Mouse (Mus musculus) myocyte (in vitro differentiated cells): Measurements from ENCODE around the gene Hnrnpdl. TPM values are rescaled to one million over a fixed set of nuclear protein-coding genes. Genes with fewer than 3 reads are reported as not detected.

Experiments
- H3K27me3 ChIP-seq: one replicate; pipeline ENCODE4 v1.6.1; 2011; ENCODE audit not compliant: control insufficient read depth, insufficient read depth, insufficient read length
- H3K36me3 ChIP-seq: one replicate; pipeline ENCODE4 v1.6.1; 2011; ENCODE audit not compliant: control insufficient read depth, insufficient read depth
- H3K4me2 ChIP-seq: one replicate; pipeline ENCODE4 v1.6.1; 2011; ENCODE audit warnings: low read depth, control low read depth
- H3K4me3 ChIP-seq: one replicate; pipeline ENCODE4 v1.5.1; 2011; ENCODE audit warnings: mild to moderate bottlenecking, control low read depth, moderate library complexity
- H3K79me2 ChIP-seq: one replicate; pipeline ENCODE4 v1.6.1; 2011; ENCODE audit not compliant: control insufficient read depth, insufficient read depth
- H3ac ChIP-seq: one replicate; pipeline ENCODE4 v1.6.1; 2011; ENCODE audit not compliant: control insufficient read depth, insufficient read length
- CEBPB ChIP-seq: IDR thresholded peaks from 2 replicates; pipeline ENCODE4 v1.6.1; 2011; ENCODE audit warnings: mild to moderate bottlenecking, moderate library complexity; ENCODE audit not compliant: poor library complexity, insufficient read depth, severe bottlenecking
- E2F4 ChIP-seq: IDR thresholded peaks from one replicate; pipeline ENCODE4 v1.6.1; 2011; ENCODE audit warnings: mild to moderate bottlenecking, control low read depth, moderate library complexity; ENCODE audit not compliant: insufficient read depth
- MAX ChIP-seq: IDR thresholded peaks from one replicate; pipeline ENCODE4 v1.6.1; 2011; ENCODE audit warnings: low read depth, mild to moderate bottlenecking, control low read depth
- MYOD1 ChIP-seq, 3 experiments: IDR thresholded peaks; one replicate each; pipeline ENCODE4 v1.6.1; 2011; ENCODE audit warnings: control low read depth in 2 of 3, low read depth in 2 of 3, mild to moderate bottlenecking in 2 of 3, moderate library complexity in 1 of 3; ENCODE audit not compliant: insufficient read length in 2 of 3, control insufficient read depth in 1 of 3
- MYOG ChIP-seq, 3 experiments: IDR thresholded peaks; one replicate each; pipeline ENCODE4 v1.6.1; 2011; ENCODE audit warnings: control low read depth in 2 of 3, low read depth in 2 of 3, mild to moderate bottlenecking in 2 of 3; ENCODE audit not compliant: insufficient read length in 2 of 3, control insufficient read depth in 1 of 3, insufficient read depth in 1 of 3
- POLR2A ChIP-seq: IDR thresholded peaks from one replicate; pipeline ENCODE4 v1.6.1; 2011; ENCODE audit warnings: low read depth, mild to moderate bottlenecking, control low read depth, moderate library complexity; ENCODE audit not compliant: insufficient read length
- POLR2AphosphoS2 ChIP-seq: IDR thresholded peaks from one replicate; pipeline ENCODE4 v1.6.1; 2011; ENCODE audit warnings: low read depth, control low read depth; ENCODE audit not compliant: insufficient read length
- REST ChIP-seq: IDR thresholded peaks from one replicate; pipeline ENCODE4 v1.6.1; 2011; ENCODE audit warnings: mild to moderate bottlenecking, control low read depth, moderate library complexity; ENCODE audit not compliant: insufficient read depth, insufficient read length
- SRF ChIP-seq: IDR thresholded peaks from one replicate; pipeline ENCODE4 v1.6.1; 2011; ENCODE audit warnings: low read depth; ENCODE audit not compliant: control insufficient read depth, insufficient read length
- TCF12 ChIP-seq: IDR thresholded peaks from one replicate; pipeline ENCODE4 v1.6.1; 2011; ENCODE audit warnings: mild to moderate bottlenecking, control low read depth; ENCODE audit not compliant: poor library complexity, insufficient read depth, severe bottlenecking
- TCF3 ChIP-seq: IDR thresholded peaks from one replicate; pipeline ENCODE4 v1.6.1; 2011; ENCODE audit warnings: low read depth, control low read depth; ENCODE audit not compliant: insufficient read length
- USF1 ChIP-seq: IDR thresholded peaks from one replicate; pipeline ENCODE4 v1.6.1; 2011; ENCODE audit warnings: low read depth, mild to moderate bottlenecking, control low read depth, moderate library complexity
- polyA plus RNA-seq: library from polyadenylated mRNA; unstranded; fragments of >200 nt; fragmentation: generic; extraction: Trizol; gene quantifications from one replicate; pipeline ENCODE4 v1.2.1, GENCODE M21; 2012; ENCODE audit warnings: missing spikeins

Hnrnpdl gene
- polyA plus RNA-seq, 1 experiment: 45.4 TPM

DNA sequence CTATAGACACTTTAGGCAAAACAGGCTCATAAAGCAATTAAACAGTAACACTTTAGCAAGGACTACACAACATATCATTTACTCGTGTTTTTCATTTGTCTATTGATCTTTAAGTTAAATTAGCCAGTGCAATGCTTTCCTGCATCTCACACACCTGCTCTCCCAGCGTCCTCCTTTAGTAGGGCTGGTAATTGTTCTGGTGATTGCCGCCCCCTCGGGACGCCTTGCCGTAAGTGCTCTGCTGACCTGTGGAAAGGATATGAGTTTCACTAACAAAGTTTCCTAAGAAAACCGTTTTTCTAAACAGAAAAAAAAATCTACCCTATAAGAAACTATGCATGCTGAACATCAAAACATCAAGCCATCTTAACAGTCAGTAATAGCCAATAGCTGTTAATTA is 3.5 kb downstream of the Hnrnpdl start:
- Histone ChIP-seq H3ac (no peak overlapping the region), H3K27me3 (no peaks in the 10 kb centered on the region), H3K4me3 (peak overlapping the region; percentile 95), H3K36me3 (peaks cover 54% of the 10 kb centered on the region), H3K79me2 (peaks cover 82% of the 10 kb centered on the region), H3K4me2 (peak overlapping the region; percentile 89)
- no peak for TF ChIP-seq USF1
- no peak for TF ChIP-seq MYOG (IDR thresholded peaks at IDR 0.05; ENCODE audit: control insufficient read depth in 1 of 3, insufficient read depth in 1 of 3, insufficient read length in 2 of 3, low read depth in 2 of 3)
- TF ChIP-seq CEBPB: no peak
- no peak for TF ChIP-seq REST
- TF ChIP-seq SRF: no peak
- TF ChIP-seq E2F4: no peak
- no peak for TF ChIP-seq POLR2A

DNA sequence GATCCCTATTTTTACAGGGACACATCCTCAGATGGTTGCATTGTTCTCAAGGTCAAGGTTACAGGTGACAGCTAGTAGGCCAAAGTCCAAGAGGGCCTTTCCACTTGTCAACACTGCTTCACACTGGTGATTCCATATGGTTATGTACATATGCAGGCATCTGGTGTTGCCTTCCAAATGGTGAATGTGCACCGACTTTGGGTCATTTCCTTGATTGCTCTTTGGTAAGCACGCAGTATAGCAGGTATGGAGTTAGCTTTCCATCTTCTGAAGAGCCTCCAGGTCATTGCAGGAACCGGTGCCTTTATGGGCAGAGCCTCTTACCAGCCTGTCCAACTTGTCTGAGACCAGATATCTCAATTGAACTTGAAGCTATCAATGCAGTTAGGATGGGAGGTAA is 6.8 kb downstream of the Hnrnpdl start:
- no peak overlapping the region for H3K4me2 ChIP-seq
- no peaks in the 10 kb centered on the region for H3K27me3 ChIP-seq
- H3K4me3 ChIP-seq: no peak overlapping the region
- H3ac ChIP-seq: no peak overlapping the region
- TF ChIP-seq POLR2AphosphoS2 (peak; percentile 58), E2F4 (no peak)
- H3K79me2 ChIP-seq: peaks cover 63% of the 10 kb centered on the region
- H3K36me3 ChIP-seq: peaks cover 51% of the 10 kb centered on the region

DNA sequence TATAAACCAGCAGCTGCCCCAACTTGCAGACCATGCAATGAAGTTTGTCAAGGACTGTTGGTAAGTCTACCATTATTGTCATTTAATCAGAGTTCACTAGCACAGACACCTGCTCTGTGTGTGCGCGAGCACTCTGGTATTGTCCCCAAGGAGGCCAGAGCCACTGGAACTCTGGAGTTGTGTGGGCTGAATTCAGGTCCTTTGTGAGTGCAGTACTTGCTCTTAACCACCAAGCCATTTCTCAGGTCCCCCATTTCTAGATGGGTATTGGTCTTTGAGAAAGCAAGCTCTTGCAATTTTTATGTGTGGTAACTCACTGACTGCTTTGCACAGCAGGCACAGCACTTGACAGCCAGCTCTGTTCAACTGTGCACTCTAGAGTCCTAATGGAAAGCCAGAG is 7.4 kb downstream of the Hnrnpdl start:
- no peak for TF ChIP-seq MYOD1 (IDR thresholded peaks at IDR 0.05; ENCODE audit: control insufficient read depth in 1 of 3, insufficient read length in 2 of 3, low read depth in 2 of 3)
- TF ChIP-seq POLR2AphosphoS2: peak; percentile 72
- H3K36me3 ChIP-seq: peaks cover 46% of the 10 kb centered on the region
- peaks cover 57% of the 10 kb centered on the region for H3K79me2 ChIP-seq
- no peak overlapping the region for H3K4me2 ChIP-seq
- no peak overlapping the region for H3ac ChIP-seq
- no peak overlapping the region for H3K4me3 ChIP-seq
- H3K27me3 ChIP-seq: no peaks in the 10 kb centered on the region

DNA sequence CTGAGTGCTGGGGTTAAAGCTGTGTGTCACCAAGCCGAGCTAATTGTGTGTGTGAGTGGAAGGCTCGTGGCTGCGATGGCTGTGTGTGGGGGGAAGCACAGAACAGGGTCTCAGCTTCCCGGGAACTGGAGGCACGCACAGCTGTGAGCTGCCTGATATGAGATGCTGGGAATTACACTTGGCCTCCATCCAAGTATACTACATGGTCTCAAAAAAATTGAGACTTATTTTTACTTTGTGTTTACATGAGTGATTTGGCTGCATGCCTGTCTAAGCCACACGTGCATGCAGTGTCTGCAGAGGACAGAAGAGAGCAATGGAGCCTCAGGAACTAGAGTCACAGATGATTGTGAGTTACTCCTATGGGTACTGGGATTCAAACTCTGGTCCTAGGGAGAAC is 9.4 kb downstream of the Hnrnpdl start:
- no peak overlapping the region for H3K4me3 ChIP-seq
- no peaks in the 10 kb centered on the region for H3K27me3 ChIP-seq
- H3K79me2 ChIP-seq: peaks cover 37% of the 10 kb centered on the region
- no peak overlapping the region for H3K4me2 ChIP-seq
- no peak overlapping the region for H3ac ChIP-seq
- H3K36me3 ChIP-seq: peaks cover 27% of the 10 kb centered on the region
- TF ChIP-seq TCF12 (no peak), USF1 (no peak), POLR2AphosphoS2 (peak; percentile 90), MYOD1 (IDR thresholded peaks at IDR 0.05; ENCODE audit: control insufficient read depth in 1 of 3, insufficient read length in 2 of 3, low read depth in 2 of 3) (peak in 1 of 3 experiments; percentile 52), TCF3 (no peak), POLR2A (no peak), CEBPB (no peak), MAX (no peak), REST (no peak), E2F4 (no peak), MYOG (IDR thresholded peaks at IDR 0.05; ENCODE audit: control insufficient read depth in 1 of 3, insufficient read depth in 1 of 3, insufficient read length in 2 of 3, low read depth in 2 of 3) (peak in 2 of 3 experiments; percentile 31 to 66), SRF (no peak)

DNA sequence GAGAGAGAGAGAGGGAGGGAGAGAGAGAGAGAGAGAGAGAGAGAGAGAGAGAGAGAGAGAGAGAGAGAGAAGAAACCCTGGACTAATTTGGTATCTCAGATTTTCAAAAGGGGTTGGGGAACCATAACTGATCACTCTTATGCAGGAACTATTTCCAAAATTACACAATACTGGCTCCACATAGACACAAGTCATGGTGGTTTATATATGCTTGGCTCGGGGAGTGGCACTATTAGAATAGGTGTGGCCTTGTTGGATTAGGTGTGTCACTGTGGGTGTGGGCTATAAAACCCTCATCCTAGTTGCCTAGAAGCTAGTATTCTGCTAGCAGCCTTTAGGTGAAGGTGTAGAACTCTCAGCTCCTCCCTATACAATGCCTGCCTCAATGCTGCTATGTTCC is 14.6 kb downstream of the Hnrnpdl start:
- Histone ChIP-seq H3K79me2 (no peaks in the 10 kb centered on the region), H3K4me3 (no peak overlapping the region), H3K36me3 (no peaks in the 10 kb centered on the region), H3K4me2 (no peak overlapping the region), H3K27me3 (no peaks in the 10 kb centered on the region), H3ac (no peak overlapping the region)
- TF ChIP-seq CEBPB (no peak), USF1 (no peak), E2F4 (no peak), TCF3 (no peak), REST (no peak), POLR2A (no peak), MYOG (IDR thresholded peaks at IDR 0.05; ENCODE audit: control insufficient read depth in 1 of 3, insufficient read depth in 1 of 3, insufficient read length in 2 of 3, low read depth in 2 of 3) (no peak), POLR2AphosphoS2 (no peak), SRF (no peak), TCF12 (no peak), MAX (no peak), MYOD1 (IDR thresholded peaks at IDR 0.05; ENCODE audit: control insufficient read depth in 1 of 3, insufficient read length in 2 of 3, low read depth in 2 of 3) (no peak)
